Mouse (Mus musculus) retina, postnatal 7 days (tissue): ENCODE measurements around the gene Fam8a1.

Experiments used
- DNase-seq: peaks from one replicate; pipeline ENCODE4 v3.0.0-alpha.2; 2012; ENCODE audit warnings: low read depth, low spot score

The Fam8a1 gene

GRCm38 (mm10) chr13:46674601-46675000, 5.3 kb downstream of the Fam8a1 start:
- no peak for DNase-seq

GRCm38 (mm10) chr13:46677721-46678120, 8.4 kb downstream of the Fam8a1 start:
- no peak for DNase-seq

GRCm38 (mm10) chr13:46682921-46683320, 13.6 kb downstream of the Fam8a1 start:
- no peak for DNase-seq

GRCm38 (mm10) chr13:46683370-46683769, 14.0 kb downstream of the Fam8a1 start:
- no peak for DNase-seq

GRCm38 (mm10) chr13:46690559-46691241, 21.4 kb downstream of the Fam8a1 start:
- DNase-seq: no peak

GRCm38 (mm10) chr13:46695296-46695908, 26.1 kb downstream of the Fam8a1 start:
- no peak for DNase-seq

- no peak for DNase-seq
These were observed 26.6 kb downstream of the Fam8a1 start for GRCm38 (mm10) chr13:46695932-46696331.

- no peak for DNase-seq
These were observed 27.5 kb downstream of the Fam8a1 start for GRCm38 (mm10) chr13:46696788-46697187.

GRCm38 (mm10) chr13:46699372-46699771, 30.1 kb downstream of the Fam8a1 start:
- no peak for DNase-seq

- DNase-seq: no peak
These were observed 32.2 kb downstream of the Fam8a1 start for GRCm38 (mm10) chr13:46701486-46701885.

GRCm38 (mm10) chr13:46703138-46703537, 33.8 kb downstream of the Fam8a1 start:
- DNase-seq: no peak

- DNase-seq: no peak
These were observed 44.2 kb downstream of the Fam8a1 start for GRCm38 (mm10) chr13:46713486-46713885.

- no peak for DNase-seq
These were observed 46.8 kb downstream of the Fam8a1 start for GRCm38 (mm10) chr13:46715976-46716639.

- DNase-seq: no peak
These were observed 49.6 kb downstream of the Fam8a1 start for GRCm38 (mm10) chr13:46718893-46719400.

GRCm38 (mm10) chr13:46721009-46721408, 51.7 kb downstream of the Fam8a1 start:
- no peak for DNase-seq

- no peak for DNase-seq
These were observed 55.0 kb downstream of the Fam8a1 start for GRCm38 (mm10) chr13:46724371-46724770.

GRCm38 (mm10) chr13:46725227-46725626, 55.9 kb downstream of the Fam8a1 start:
- no peak for DNase-seq

GRCm38 (mm10) chr13:46726288-46727037, 57.1 kb downstream of the Fam8a1 start:
- no peak for DNase-seq

- peak; percentile 49 for DNase-seq
These were observed 57.9 kb downstream of the Fam8a1 start for GRCm38 (mm10) chr13:46727038-46727836.
